ENCODE assay signal across 10 mouse cellular contexts in genomic region chr10:25111636-25112422, GRCm38 (mm10).
DNase-seq lines count a peak whose midpoint lies in the region; ATAC-seq and TF ChIP-seq lines count a peak whose summit lies in the region.
"Had no signal": no experiment of that assay in that cellular context is flagged by ENCODE, and none has a peak within 500 bp of the region (broad histone marks: within the 10 kb centered on the region; RNA-seq: fewer than 3 reads in every experiment).

No protein-coding gene starts in this region.

- no peak overlapping the region for H3K4me3 ChIP-seq in gastrocnemius, adult 2 months
- H3K4me3 ChIP-seq in lung, postnatal 0 days (ENCODE audit: low read depth, low read length) = no peak overlapping the region
- H3K4me3 ChIP-seq: embryonic facial prominence, embryonic 13.5 days; left cerebral cortex, adult 2 months had no signal

- no peaks in the 10 kb centered on the region for H3K9me3 ChIP-seq in lung, postnatal 0 days (ENCODE audit: low read length)
- H3K9me3 ChIP-seq: embryonic facial prominence, embryonic 13.5 days had no signal

- WGBS in lung, postnatal 0 days = 12% methylated on average over 11 of the region's 11 CpGs

- no peak overlapping the region for H3K4me2 ChIP-seq in lung, postnatal 0 days (replicated peaks; ENCODE audit: low read depth, low read length)
- H3K4me2 ChIP-seq: embryonic facial prominence, embryonic 13.5 days had no signal

- ATAC-seq in lung, postnatal 0 days = no peak

- intact Hi-C loops in gastrocnemius, adult 2 months (cut with DNase I) = no loop called here
- intact Hi-C loops in gastrocnemius, postnatal 14 days (cut with DNase I; ENCODE audit: low total_unique reads) = no loop called here
- intact Hi-C loops in heart, postnatal 10 days (cut with DNase I) = no loop called here

- H3K27ac ChIP-seq in gastrocnemius, adult 2 months = no peak overlapping the region
- H3K27ac ChIP-seq in lung, postnatal 0 days (ENCODE audit: low read length) = no peak overlapping the region
- H3K27ac ChIP-seq: embryonic facial prominence, embryonic 13.5 days; left cerebral cortex, adult 2 months had no signal

- DNase-seq in gastrocnemius, adult 2 months = peak; percentile 15
- no peak for DNase-seq in gastrocnemius, postnatal 14 days
- peak; percentile 72 for DNase-seq in embryo, embryonic 11 days
- DNase-seq in left cerebral cortex, adult 11 months (ENCODE audit: low spot score) = peak; percentile 14
- DNase-seq in retina, embryonic 14.5 days (ENCODE audit: low spot score) = peak; percentile 83
- no peak for DNase-seq in thymus, postnatal 14 days
- DNase-seq in heart, postnatal 10 days = no peak
- DNase-seq in lung, postnatal 0 days (ENCODE audit: low spot score) = no peak

- no peak for TF ChIP-seq CTCF in gastrocnemius, adult 2 months (IDR thresholded peaks at IDR 0.05)
- TF ChIP-seq CTCF in lung, postnatal 0 days (IDR thresholded peaks at IDR 0.05) = no peak

- no peaks in the 10 kb centered on the region for H3K27me3 ChIP-seq in lung, postnatal 0 days (replicated peaks; ENCODE audit: insufficient read depth, low read length)

- no peaks in the 10 kb centered on the region; the same call in 1 of the 2 replicates for H3K4me1 ChIP-seq in lung, postnatal 0 days (ENCODE audit: insufficient read depth, low read depth, low read length)

- TF ChIP-seq EP300 in lung, postnatal 0 days (IDR thresholded peaks at IDR 0.05) = no peak

- no peaks in the 10 kb centered on the region for H3K36me3 ChIP-seq in lung, postnatal 0 days (ENCODE audit: insufficient read depth, low read length)
- H3K36me3 ChIP-seq: embryonic facial prominence, embryonic 13.5 days had no signal

- no peak overlapping the region for H3K9ac ChIP-seq in lung, postnatal 0 days (replicated peaks; ENCODE audit: low read depth)
- H3K9ac ChIP-seq: embryonic facial prominence, embryonic 13.5 days had no signal

Comparison
In these comparisons a context has a peak if more than half of its experiments do, and no peak if none do; other contexts are left out.
1. DNase-seq: peak in gastrocnemius, adult 2 months (single experiment), embryo, embryonic 11 days (single experiment), left cerebral cortex, adult 11 months (single experiment) and retina, embryonic 14.5 days (single experiment); none in gastrocnemius, postnatal 14 days (single experiment), thymus, postnatal 14 days (single experiment), heart, postnatal 10 days (0 of 2) and lung, postnatal 0 days (single experiment).